Mouse (Mus musculus) stomach, embryonic 14.5 days (tissue): ENCODE measurements around the gene Ppp5c. TPM values are rescaled to one million over a fixed set of nuclear protein-coding genes. Genes with fewer than 3 reads are reported as not detected.
A peak's percentile ranks its signal among the peaks of the same experiment; 100 is the strongest.

Experiments used
- ATAC-seq: fragments of 200-750 bp; cut with Nextera tagmentation; 2 replicates; pipeline ENCODE4 v1.8.0; 2017; ENCODE audit warnings: low read depth, moderate TSS enrichment; ENCODE audit not compliant: insufficient number of reproducible peaks, insufficient read depth, low FRiP score
- H3K27ac ChIP-seq: fragments of 300-500 bp; sonication (generic); 2 replicates; pipeline ENCODE4 v1.5.1; 2014; ENCODE audit warnings: mild to moderate bottlenecking, low read length, moderate library complexity, mixed read lengths
- H3K27me3 ChIP-seq: fragments of 300-500 bp; sonication (generic); 2 replicates; pipeline ENCODE4 v1.6.1; 2014; ENCODE audit warnings: low read length, control low read depth, mixed read lengths; ENCODE audit not compliant: control insufficient read depth, insufficient read depth
- H3K36me3 ChIP-seq: fragments of 300-500 bp; sonication (generic); 2 replicates; pipeline ENCODE4 v1.6.1; 2014; ENCODE audit warnings: mild to moderate bottlenecking, control low read depth, low read length, moderate library complexity, mixed read lengths; ENCODE audit not compliant: control insufficient read depth, insufficient read depth
- H3K4me1 ChIP-seq: fragments of 300-500 bp; sonication (generic); 2 replicates; pipeline ENCODE4 v1.6.1; 2014; ENCODE audit warnings: low read length, control low read depth, mixed read lengths; ENCODE audit not compliant: control insufficient read depth, insufficient read depth
- H3K4me2 ChIP-seq: fragments of 300-500 bp; sonication (generic); replicated peaks from 2 replicates; pipeline ENCODE4 v1.6.1; 2014; ENCODE audit warnings: low read depth, low read length, control low read depth
- H3K4me3 ChIP-seq: fragments of 300-500 bp; sonication (generic); 2 replicates; pipeline ENCODE4 v1.5.1; 2014; ENCODE audit warnings: low read depth, low read length, control low read depth
- H3K9ac ChIP-seq: fragments of 300-500 bp; sonication (generic); replicated peaks from 2 replicates; pipeline ENCODE4 v1.6.1; 2014; ENCODE audit warnings: low read depth, mild to moderate bottlenecking, control low read depth, low read length, moderate library complexity, mixed read lengths
- H3K9me3 ChIP-seq: fragments of 300-500 bp; sonication (generic); 2 replicates; pipeline ENCODE4 v1.6.1; 2016; ENCODE audit warnings: low read depth, low read length, control low read depth; ENCODE audit not compliant: control insufficient read depth
- WGBS: fragments of 180-500 bp; shearing (Covaris S2); extraction: QIAGEN DNeasy Blood & Tissue Kit; methylation state at CpG from one replicate; pipeline ENCODE4 v1.1.7; 2014; 5-methylcytosine and 5-hydroxymethylcytosine counted together
- polyA plus RNA-seq: library from polyadenylated mRNA; unstranded; fragments of >200 nt; fragmentation: Nextera tagmentation; extraction: Ambion mirVana; gene quantifications from 2 replicates; pipeline ENCODE4 v1.2.1, GENCODE M21; 2014

The Ppp5c gene
- polyA plus RNA-seq, 1 experiment from 2014 or later = 93.6 TPM

DNA sequence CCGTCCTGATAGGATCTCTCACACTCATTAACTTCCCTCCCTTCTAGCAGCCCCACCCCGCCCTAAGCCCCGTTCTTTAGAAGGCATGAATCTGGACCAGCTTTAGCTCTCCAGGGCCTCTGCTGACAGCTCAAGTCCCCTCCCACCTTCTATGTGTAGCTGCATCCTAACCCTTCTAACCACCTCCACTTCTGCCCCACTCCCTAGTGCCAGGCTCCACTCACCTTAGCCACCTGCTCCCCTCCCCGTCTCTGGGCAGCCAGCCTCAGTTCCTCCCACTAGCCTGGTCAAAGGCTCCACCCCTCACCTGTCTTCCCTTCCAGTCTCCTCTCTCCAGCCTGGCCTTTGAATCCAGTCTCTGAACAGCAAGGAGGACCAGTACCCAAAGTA is 2.2 kb downstream of the Ppp5c start:
- peaks cover 21% of the 10 kb centered on the region for H3K36me3 ChIP-seq
- H3K27ac ChIP-seq = peak overlapping the region; percentile 10; the same call in 1 of the 2 replicates
- no peaks in the 10 kb centered on the region for H3K9me3 ChIP-seq
- WGBS = 53% methylated on average over 4 of the region's 4 CpGs
- peaks cover 20% of the 10 kb centered on the region for H3K4me1 ChIP-seq
- no peaks in the 10 kb centered on the region for H3K27me3 ChIP-seq
- H3K9ac ChIP-seq = 0 out of 2 replicates have a peak overlapping the region, but pooled peaks have one; percentile 21
- no peak for ATAC-seq
- no peak overlapping the region for H3K4me3 ChIP-seq
- H3K4me2 ChIP-seq = peak overlapping the region; percentile 93; the same call in 1 of the 2 replicates

- H3K36me3 ChIP-seq = peaks cover 22% of the 10 kb centered on the region
- no peak for ATAC-seq
- peaks cover 20% of the 10 kb centered on the region for H3K4me1 ChIP-seq
- peak overlapping the region; percentile 71 for H3K27ac ChIP-seq
- no peak overlapping the region for H3K9ac ChIP-seq
- no peaks in the 10 kb centered on the region for H3K27me3 ChIP-seq
- peak overlapping the region; percentile 93; the same call in 1 of the 2 replicates for H3K4me2 ChIP-seq
- 77% methylated on average over 10 of the region's 10 CpGs for WGBS
- H3K4me3 ChIP-seq = no peak overlapping the region
- H3K9me3 ChIP-seq = no peaks in the 10 kb centered on the region
Measured at GRCm38 (mm10) chr7:17024814-17025504, 2.8 kb downstream of the Ppp5c start.

- H3K36me3 ChIP-seq = peaks cover 30% of the 10 kb centered on the region
- no peaks in the 10 kb centered on the region for H3K27me3 ChIP-seq
- H3K9ac ChIP-seq = no peak overlapping the region
- H3K4me3 ChIP-seq = no peak overlapping the region
- WGBS = 90% methylated on average over 6 of the region's 6 CpGs
- H3K27ac ChIP-seq = peak overlapping the region; percentile 71; the same call in 1 of the 2 replicates
- no peak overlapping the region for H3K4me2 ChIP-seq
- peaks cover 20% of the 10 kb centered on the region for H3K4me1 ChIP-seq
- no peak for ATAC-seq
- no peaks in the 10 kb centered on the region for H3K9me3 ChIP-seq
Measured at GRCm38 (mm10) chr7:17024141-17024540, 3.6 kb downstream of the Ppp5c start.

DNA sequence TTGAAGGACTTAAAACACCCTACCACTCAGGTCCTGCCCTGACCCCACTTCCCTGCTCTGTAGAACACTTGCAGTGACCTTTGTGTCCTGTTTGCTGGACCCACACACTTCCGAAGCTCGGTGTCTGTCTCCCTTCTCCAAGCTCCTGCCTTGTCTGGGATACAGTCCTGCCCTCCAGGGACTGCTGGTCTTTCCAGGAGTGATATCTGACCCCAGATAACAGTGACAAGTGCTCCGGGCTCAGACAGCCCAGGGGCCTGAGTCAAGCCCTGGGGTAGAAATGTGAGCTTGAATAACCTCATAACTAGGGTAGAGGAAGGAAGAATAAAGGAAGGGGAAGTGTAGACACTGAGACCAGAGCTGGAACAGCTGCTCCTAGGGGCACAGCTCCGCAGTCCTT is 4.0 kb downstream of the Ppp5c start:
- no peak overlapping the region; the same call in 1 of the 2 replicates for H3K27ac ChIP-seq
- no peak overlapping the region for H3K4me3 ChIP-seq
- ATAC-seq = no peak
- no peaks in the 10 kb centered on the region for H3K9me3 ChIP-seq
- no peak overlapping the region for H3K9ac ChIP-seq
- H3K27me3 ChIP-seq = no peaks in the 10 kb centered on the region
- peaks cover 20% of the 10 kb centered on the region for H3K4me1 ChIP-seq
- H3K36me3 ChIP-seq = peaks cover 34% of the 10 kb centered on the region
- 74% methylated on average over 4 of the region's 4 CpGs for WGBS
- no peak overlapping the region for H3K4me2 ChIP-seq

DNA sequence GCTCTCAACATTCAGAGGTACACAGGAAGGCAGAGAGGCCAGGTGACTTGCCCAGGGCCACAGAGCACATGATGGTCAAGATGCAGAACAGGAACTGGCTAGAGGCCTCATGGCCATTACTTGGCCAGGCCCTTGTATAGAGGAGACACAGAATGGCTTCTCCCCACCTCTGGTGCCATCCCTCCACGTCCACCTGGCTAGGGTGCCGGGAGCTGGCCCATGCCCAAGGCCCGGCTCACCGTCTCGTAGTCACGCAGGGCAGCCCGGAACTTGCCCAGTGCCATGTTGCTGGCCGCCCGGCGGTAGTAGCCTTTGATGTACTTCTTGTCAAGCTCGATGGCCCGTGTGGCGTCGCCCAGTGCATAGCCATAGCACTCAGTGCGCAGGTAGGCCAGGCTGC is 5.5 kb downstream of the Ppp5c start:
- Histone ChIP-seq H3K36me3 (peaks cover 34% of the 10 kb centered on the region), H3K9ac (no peak overlapping the region)

GRCm38 (mm10) chr7:17019426-17020166 is 8.1 kb downstream of the Ppp5c start:
- Histone ChIP-seq H3K36me3 (peaks cover 45% of the 10 kb centered on the region), H3K9me3 (no peaks in the 10 kb centered on the region), H3K9ac (no peak overlapping the region), H3K4me2 (no peak overlapping the region), H3K27ac (no peak overlapping the region), H3K27me3 (no peaks in the 10 kb centered on the region), H3K4me3 (no peak overlapping the region), H3K4me1 (peaks cover 4% of the 10 kb centered on the region; the same call in 1 of the 2 replicates)
- WGBS = 84% methylated on average over 7 of the region's 7 CpGs
- ATAC-seq = no peak

More for the DNA sequence above, 5.5 kb downstream of the Ppp5c start:
- Histone ChIP-seq H3K4me3 (no peak overlapping the region), H3K9me3 (no peaks in the 10 kb centered on the region), H3K4me1 (peaks cover 24% of the 10 kb centered on the region), H3K27ac (no peak overlapping the region), H3K4me2 (no peak overlapping the region), H3K27me3 (no peaks in the 10 kb centered on the region)
- ATAC-seq = no peak
- 96% methylated on average over 15 of the region's 15 CpGs for WGBS

GRCm38 (mm10) chr7:17017921-17018320 is 9.8 kb downstream of the Ppp5c start:
- Histone ChIP-seq H3K9ac (no peak overlapping the region), H3K27me3 (no peaks in the 10 kb centered on the region), H3K4me2 (no peak overlapping the region), H3K4me1 (peaks cover 4% of the 10 kb centered on the region; the same call in 1 of the 2 replicates), H3K27ac (peak overlapping the region; percentile 77; the same call in 1 of the 2 replicates), H3K36me3 (peaks cover 57% of the 10 kb centered on the region), H3K9me3 (no peaks in the 10 kb centered on the region), H3K4me3 (no peak overlapping the region)
- 84% methylated on average over 2 of the region's 2 CpGs for WGBS
- no peak for ATAC-seq

DNA sequence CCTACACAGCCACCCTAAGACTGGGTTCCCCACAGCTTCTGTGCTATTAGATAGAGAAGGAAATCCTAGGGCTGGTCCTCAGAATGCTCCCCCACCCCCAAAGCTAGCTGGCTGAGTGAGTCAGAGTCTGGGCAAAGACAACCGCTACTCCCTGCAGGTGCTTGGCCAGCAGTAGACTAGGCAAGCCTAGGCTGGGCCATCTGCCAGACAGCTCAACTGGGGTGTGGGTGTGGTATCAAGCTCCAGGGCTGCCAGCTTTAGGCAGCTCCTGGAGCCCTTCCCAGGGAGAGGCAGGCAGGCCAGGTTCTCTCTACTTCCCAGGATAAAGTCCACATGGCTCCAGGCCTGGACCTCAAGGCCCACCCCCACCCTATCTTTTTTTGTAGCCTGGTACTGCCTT is 10.7 kb downstream of the Ppp5c start:
- ATAC-seq = peak; percentile 92
- Histone ChIP-seq H3K4me2 (no peak overlapping the region), H3K27me3 (no peaks in the 10 kb centered on the region), H3K27ac (peak overlapping the region; percentile 77; the same call in 1 of the 2 replicates), H3K4me1 (peaks cover 4% of the 10 kb centered on the region; the same call in 1 of the 2 replicates), H3K36me3 (peaks cover 58% of the 10 kb centered on the region), H3K4me3 (no peak overlapping the region), H3K9me3 (no peaks in the 10 kb centered on the region), H3K9ac (no peak overlapping the region)
- WGBS = 90% methylated on average over 1 of the region's 1 CpGs
